Mouse (Mus musculus) neural tube, embryonic 12.5 days (tissue): ENCODE data around the gene Nop9. TPM values are rescaled to one million over a fixed set of nuclear protein-coding genes. Genes with fewer than 3 reads are reported as not detected.
A peak's percentile ranks its signal among the peaks of the same experiment; 100 is the strongest.

Experiments
- ATAC-seq: fragments of 200-750 bp; cut with Nextera tagmentation; 2 replicates; pipeline ENCODE4 v1.8.0; 2017; ENCODE audit warnings: low read depth, mild to moderate bottlenecking, moderate TSS enrichment, moderate library complexity; ENCODE audit not compliant: low FRiP score
- H3K27ac ChIP-seq: fragments of 300-500 bp; sonication (generic); 2 replicates; pipeline ENCODE4 v1.5.1; 2016
- H3K27me3 ChIP-seq: fragments of 300-500 bp; sonication (generic); replicated peaks from 2 replicates; pipeline ENCODE4 v1.6.1; 2016; ENCODE audit warnings: mild to moderate bottlenecking
- H3K36me3 ChIP-seq: fragments of 300-500 bp; sonication (generic); 2 replicates; pipeline ENCODE4 v1.6.1; 2016; ENCODE audit warnings: mild to moderate bottlenecking
- H3K4me1 ChIP-seq: fragments of 300-500 bp; sonication (generic); 2 replicates; pipeline ENCODE4 v1.6.1; 2016
- H3K4me2 ChIP-seq: fragments of 300-500 bp; sonication (generic); replicated peaks from 2 replicates; pipeline ENCODE4 v1.6.1; 2016; ENCODE audit warnings: mild to moderate bottlenecking
- H3K4me3 ChIP-seq: fragments of 300-500 bp; sonication (generic); 2 replicates; pipeline ENCODE4 v1.5.1; 2016
- H3K9ac ChIP-seq: fragments of 300-500 bp; sonication (generic); 2 replicates; pipeline ENCODE4 v1.6.1; 2016; ENCODE audit warnings: mild to moderate bottlenecking
- H3K9me3 ChIP-seq: fragments of 300-500 bp; sonication (generic); 2 replicates; pipeline ENCODE4 v1.6.1; 2016; ENCODE audit warnings: mild to moderate bottlenecking
- WGBS: fragments of 180-500 bp; shearing (Covaris S2); methylation state at CpG from one replicate; pipeline ENCODE4 v1.1.7; 2016; 5-methylcytosine and 5-hydroxymethylcytosine counted together
- polyA plus RNA-seq: library from polyadenylated mRNA; unstranded; fragments of >200 nt; fragmentation: Nextera tagmentation; extraction: Ambion mirVana; gene quantifications from 2 replicates; pipeline ENCODE4 v1.2.1, GENCODE M21; 2016

Gene Nop9
- polyA plus RNA-seq, 1 experiment from 2014 or later, result 47.0 TPM

GRCm38 (mm10) chr14:55762001-55762821 is 16.7 kb downstream of the Nop9 start:
- H3K27me3 ChIP-seq, result peaks cover 63% of the 10 kb centered on the region
- peak; percentile 71 for ATAC-seq
- H3K9me3 ChIP-seq, result no peaks in the 10 kb centered on the region
- no peak overlapping the region for H3K27ac ChIP-seq
- H3K9ac ChIP-seq, result peak overlapping the region; percentile 64
- peak overlapping the region; percentile 86 for H3K4me2 ChIP-seq
- WGBS, result 1% methylated on average over 77 of the region's 77 CpGs
- H3K36me3 ChIP-seq, result no peaks in the 10 kb centered on the region
- H3K4me3 ChIP-seq, result peak overlapping the region; percentile 52
- H3K4me1 ChIP-seq, result peaks cover 7% of the 10 kb centered on the region; the same call in 1 of the 2 replicates

- H3K36me3 ChIP-seq, result no peaks in the 10 kb centered on the region
- 71% methylated on average over 7 of the region's 7 CpGs for WGBS
- no peak for ATAC-seq
- H3K9me3 ChIP-seq, result no peaks in the 10 kb centered on the region
- peak overlapping the region; percentile 86; the same call in 1 of the 2 replicates for H3K4me2 ChIP-seq
- no peak overlapping the region for H3K9ac ChIP-seq
- peaks cover 16% of the 10 kb centered on the region; the same call in 1 of the 2 replicates for H3K4me1 ChIP-seq
- no peak overlapping the region for H3K4me3 ChIP-seq
- no peak overlapping the region for H3K27ac ChIP-seq
- peaks cover 72% of the 10 kb centered on the region for H3K27me3 ChIP-seq
Measured at GRCm38 (mm10) chr14:55763166-55763565, 17.7 kb downstream of the Nop9 start.

- Histone ChIP-seq H3K4me2 (no peak within 1 kb of the TSS), H3K27me3 (peaks cover 91% of the 10 kb centered on the region), H3K4me1 (peaks cover 16% of the 10 kb centered on the region; the same call in 1 of the 2 replicates), H3K4me3 (no peak within 1 kb of the TSS), H3K36me3 (no peaks in the 10 kb centered on the region), H3K9ac (no peak within 1 kb of the TSS), H3K9me3 (no peaks in the 10 kb centered on the region), H3K27ac (no peak within 1 kb of the TSS)
- 77% methylated on average over 4 of the region's 4 CpGs for WGBS
- ATAC-seq, result no peak
Measured at GRCm38 (mm10) chr14:55765696-55766095, 20.2 kb downstream of the Nop9 start, which contains the start of gene Ltb4r1. Ltb4r1 (plus strand) TSS chr14:55765962.

GRCm38 (mm10) chr14:55767519-55768414 is 22.3 kb downstream of the Nop9 start:
- Histone ChIP-seq H3K4me1 (peaks cover 9% of the 10 kb centered on the region; the same call in 1 of the 2 replicates), H3K27ac (no peak overlapping the region), H3K27me3 (peaks cover 71% of the 10 kb centered on the region), H3K36me3 (no peaks in the 10 kb centered on the region), H3K9me3 (no peaks in the 10 kb centered on the region), H3K4me2 (peak overlapping the region; percentile 79), H3K4me3 (peak overlapping the region; percentile 39), H3K9ac (peak overlapping the region; percentile 61)
- 11% methylated on average over 52 of the region's 52 CpGs for WGBS
- ATAC-seq, result peak; percentile 45

- Histone ChIP-seq H3K4me2 (peak overlapping the region; percentile 79; the same call in 1 of the 2 replicates), H3K9ac (no peak overlapping the region), H3K9me3 (no peaks in the 10 kb centered on the region), H3K27ac (no peak overlapping the region), H3K4me3 (no peak overlapping the region), H3K27me3 (peaks cover 63% of the 10 kb centered on the region), H3K4me1 (peaks cover 9% of the 10 kb centered on the region; the same call in 1 of the 2 replicates), H3K36me3 (no peaks in the 10 kb centered on the region)
- 91% methylated on average over 6 of the region's 6 CpGs for WGBS
- no peak for ATAC-seq
Measured at GRCm38 (mm10) chr14:55768555-55768954, 23.1 kb downstream of the Nop9 start.

- H3K4me1 ChIP-seq, result peaks cover 9% of the 10 kb centered on the region; the same call in 1 of the 2 replicates
- H3K4me3 ChIP-seq, result no peak overlapping the region
- no peak overlapping the region for H3K9ac ChIP-seq
- H3K27me3 ChIP-seq, result peaks cover 61% of the 10 kb centered on the region
- no peaks in the 10 kb centered on the region for H3K36me3 ChIP-seq
- WGBS, result 76% methylated on average over 16 of the region's 16 CpGs
- H3K9me3 ChIP-seq, result no peaks in the 10 kb centered on the region
- H3K4me2 ChIP-seq, result no peak overlapping the region
- ATAC-seq, result no peak
- H3K27ac ChIP-seq, result no peak overlapping the region
Measured at GRCm38 (mm10) chr14:55769087-55769703, 23.7 kb downstream of the Nop9 start.

- Histone ChIP-seq H3K27me3 (peaks cover 14% of the 10 kb centered on the region), H3K4me1 (no peaks in the 10 kb centered on the region), H3K4me3 (no peak overlapping the region), H3K9ac (no peak overlapping the region), H3K4me2 (no peak overlapping the region), H3K27ac (no peak overlapping the region), H3K36me3 (no peaks in the 10 kb centered on the region), H3K9me3 (no peaks in the 10 kb centered on the region)
- WGBS, result 76% methylated on average over 7 of the region's 7 CpGs
- ATAC-seq, result no peak
Measured at GRCm38 (mm10) chr14:55776711-55777110, 31.2 kb downstream of the Nop9 start.

GRCm38 (mm10) chr14:55777176-55777575 is 31.7 kb downstream of the Nop9 start:
- ATAC-seq, result no peak
- Histone ChIP-seq H3K27ac (no peak overlapping the region), H3K36me3 (no peaks in the 10 kb centered on the region), H3K4me3 (no peak overlapping the region), H3K9ac (no peak overlapping the region), H3K27me3 (peaks cover 18% of the 10 kb centered on the region), H3K9me3 (no peaks in the 10 kb centered on the region), H3K4me2 (no peak overlapping the region), H3K4me1 (no peaks in the 10 kb centered on the region)
- WGBS, result 59% methylated on average over 3 of the region's 3 CpGs

GRCm38 (mm10) chr14:55777806-55778205 is 32.3 kb downstream of the Nop9 start:
- no peak for ATAC-seq
- H3K27me3 ChIP-seq, result peaks cover 24% of the 10 kb centered on the region
- no peaks in the 10 kb centered on the region for H3K36me3 ChIP-seq
- H3K9me3 ChIP-seq, result no peaks in the 10 kb centered on the region
- H3K27ac ChIP-seq, result no peak overlapping the region
- H3K4me3 ChIP-seq, result no peak overlapping the region
- H3K9ac ChIP-seq, result no peak overlapping the region
- no peaks in the 10 kb centered on the region for H3K4me1 ChIP-seq
- 87% methylated on average over 11 of the region's 11 CpGs for WGBS
- no peak overlapping the region for H3K4me2 ChIP-seq

GRCm38 (mm10) chr14:55778686-55779085 is 33.2 kb downstream of the Nop9 start:
- no peak overlapping the region for H3K4me3 ChIP-seq
- H3K9me3 ChIP-seq, result no peaks in the 10 kb centered on the region
- WGBS, result 91% methylated on average over 15 of the region's 15 CpGs
- peaks cover 33% of the 10 kb centered on the region for H3K27me3 ChIP-seq
- no peak overlapping the region for H3K27ac ChIP-seq
- no peak overlapping the region for H3K4me2 ChIP-seq
- no peak overlapping the region for H3K9ac ChIP-seq
- no peak for ATAC-seq
- no peaks in the 10 kb centered on the region for H3K4me1 ChIP-seq
- H3K36me3 ChIP-seq, result no peaks in the 10 kb centered on the region

GRCm38 (mm10) chr14:55779656-55780055 is 34.2 kb downstream of the Nop9 start:
- no peak overlapping the region for H3K4me3 ChIP-seq
- peaks cover 37% of the 10 kb centered on the region for H3K27me3 ChIP-seq
- no peak for ATAC-seq
- 66% methylated on average over 16 of the region's 16 CpGs for WGBS
- no peaks in the 10 kb centered on the region for H3K36me3 ChIP-seq
- H3K4me2 ChIP-seq, result no peak overlapping the region
- H3K9me3 ChIP-seq, result no peaks in the 10 kb centered on the region
- H3K9ac ChIP-seq, result 0 out of 2 replicates have a peak overlapping the region, but pooled peaks have one; percentile 17
- H3K4me1 ChIP-seq, result 0 out of 2 replicates have a peak, but pooled peaks cover 3% of the 10 kb centered on the region
- no peak overlapping the region for H3K27ac ChIP-seq
